Comparison of ENCODE assay signal across 9 mouse cellular contexts in the genomic region with DNA sequence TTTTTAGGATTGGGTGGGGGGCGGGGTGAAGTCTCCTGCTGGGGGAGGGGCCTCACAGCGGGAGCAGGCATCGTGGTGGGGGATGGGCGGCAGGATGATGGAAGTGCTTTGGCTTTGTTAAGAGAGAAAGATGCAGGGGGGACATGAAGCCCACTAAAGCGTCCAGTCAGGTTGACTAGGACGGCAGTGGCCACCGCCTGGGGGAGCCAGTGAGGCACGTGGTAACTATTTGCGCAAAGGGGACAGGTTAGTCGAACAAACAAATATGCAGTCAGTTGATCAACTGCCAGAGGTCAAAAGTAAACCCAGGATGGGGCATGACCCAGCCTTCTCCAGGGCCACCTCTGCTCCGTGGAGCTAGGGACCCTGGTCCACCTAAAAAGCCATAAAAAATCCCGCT. TPM values are rescaled to one million over a fixed set of nuclear protein-coding genes. Genes with fewer than 3 reads are reported as not detected.
DNase-seq lines count a peak whose midpoint lies in the region; ATAC-seq and TF ChIP-seq lines count a peak whose summit lies in the region.
"Had no signal": no experiment of that assay in that cellular context is flagged by ENCODE, and none has a peak within 500 bp of the region (broad histone marks: within the 10 kb centered on the region; RNA-seq: fewer than 3 reads in every experiment).

No protein-coding gene starts in this region.

- peak; percentile 53 for DNase-seq in neural tube, embryonic 10.5 days (ENCODE audit: extremely low spot score, low spot score)
- peak; percentile 33 to 35 for DNase-seq in adrenal gland, postnatal 4 days (ENCODE audit: low spot score in 2 of 2)
- peak; percentile 27 for DNase-seq in gastrocnemius, postnatal 25 days
- DNase-seq in lung, postnatal 0 days (ENCODE audit: low spot score), result peak; percentile 55

- H3K4me1 ChIP-seq in neural tube, embryonic 15.5 days, result peaks cover 13% of the 10 kb centered on the region
- 0 out of 2 replicates have a peak, but pooled peaks cover 7% of the 10 kb centered on the region for H3K4me1 ChIP-seq in kidney, embryonic 14.5 days (ENCODE audit: control insufficient read depth, insufficient read depth, low read length)
- H3K4me1 ChIP-seq in lung, postnatal 0 days (ENCODE audit: insufficient read depth, low read depth, low read length), result no peaks in the 10 kb centered on the region
- H3K4me1 ChIP-seq in stomach, embryonic 16.5 days (ENCODE audit: control insufficient read depth, insufficient read depth, low read length), result no peaks in the 10 kb centered on the region

- no peaks in the 10 kb centered on the region for H3K9me3 ChIP-seq in neural tube, embryonic 15.5 days (replicated peaks)
- H3K9me3 ChIP-seq in kidney, embryonic 14.5 days (ENCODE audit: control insufficient read depth, low read length), result no peaks in the 10 kb centered on the region
- no peaks in the 10 kb centered on the region for H3K9me3 ChIP-seq in lung, postnatal 0 days (ENCODE audit: low read length)
- H3K9me3 ChIP-seq in stomach, embryonic 16.5 days (replicated peaks; ENCODE audit: control insufficient read depth, low read length), result no peaks in the 10 kb centered on the region
- H3K9me3 ChIP-seq: neural tube, embryonic 13.5 days had no signal

- no peak for TF ChIP-seq EP300 in lung, postnatal 0 days (IDR thresholded peaks at IDR 0.05)

- H3K4me3 ChIP-seq in neural tube, embryonic 15.5 days (replicated peaks), result no peak overlapping the region
- no peak overlapping the region; the same call in 1 of the 2 replicates for H3K4me3 ChIP-seq in kidney, embryonic 14.5 days (ENCODE audit: low read length)
- H3K4me3 ChIP-seq in lung, postnatal 0 days (ENCODE audit: low read depth, low read length), result peak overlapping the region; percentile 10; the same call in 1 of the 2 replicates
- peak overlapping the region; percentile 44 for H3K4me3 ChIP-seq in stomach, embryonic 16.5 days (replicated peaks; ENCODE audit: low read length)
- H3K4me3 ChIP-seq: erythroblast, embryonic 14.5 days; neural tube, embryonic 13.5 days had no signal

- H3K36me3 ChIP-seq in neural tube, embryonic 15.5 days, result no peaks in the 10 kb centered on the region
- no peaks in the 10 kb centered on the region for H3K36me3 ChIP-seq in kidney, embryonic 14.5 days (ENCODE audit: control insufficient read depth, insufficient read depth, low read length)
- no peaks in the 10 kb centered on the region for H3K36me3 ChIP-seq in lung, postnatal 0 days (ENCODE audit: insufficient read depth, low read length)
- H3K36me3 ChIP-seq in stomach, embryonic 16.5 days (ENCODE audit: control insufficient read depth, insufficient read depth, low read length), result no peaks in the 10 kb centered on the region
- H3K36me3 ChIP-seq: neural tube, embryonic 13.5 days had no signal

- WGBS in neural tube, embryonic 15.5 days, result 3% methylated on average over 12 of the region's 12 CpGs
- WGBS in kidney, embryonic 14.5 days, result 4% methylated on average over 12 of the region's 12 CpGs
- 5% methylated on average over 12 of the region's 12 CpGs for WGBS in lung, postnatal 0 days
- WGBS in stomach, embryonic 16.5 days, result 5% methylated on average over 12 of the region's 12 CpGs

- peaks cover 58% of the 10 kb centered on the region for H3K27me3 ChIP-seq in neural tube, embryonic 15.5 days (replicated peaks)
- peaks cover 31% of the 10 kb centered on the region for H3K27me3 ChIP-seq in kidney, embryonic 14.5 days (ENCODE audit: control insufficient read depth, insufficient read depth, low read length)
- H3K27me3 ChIP-seq in lung, postnatal 0 days (replicated peaks; ENCODE audit: insufficient read depth, low read length), result peaks cover 15% of the 10 kb centered on the region
- H3K27me3 ChIP-seq in stomach, embryonic 16.5 days (ENCODE audit: control insufficient read depth, insufficient read depth, low read length), result peaks cover 13% of the 10 kb centered on the region

- no peak for ATAC-seq in neural tube, embryonic 15.5 days (ENCODE audit: low FRiP score)
- no peak for ATAC-seq in kidney, embryonic 14.5 days (ENCODE audit: low FRiP score, low TSS enrichment)
- no peak; the same call in 1 of the 2 replicates for ATAC-seq in lung, postnatal 0 days
- no peak for ATAC-seq in stomach, embryonic 16.5 days (ENCODE audit: insufficient read depth, low FRiP score)

- H3K9ac ChIP-seq in neural tube, embryonic 15.5 days (replicated peaks), result no peak overlapping the region
- no peak overlapping the region for H3K9ac ChIP-seq in kidney, embryonic 14.5 days (ENCODE audit: low read depth, low read length)
- no peak overlapping the region for H3K9ac ChIP-seq in lung, postnatal 0 days (replicated peaks; ENCODE audit: low read depth)
- H3K9ac ChIP-seq in stomach, embryonic 16.5 days (ENCODE audit: low read length), result no peak overlapping the region
- H3K9ac ChIP-seq: neural tube, embryonic 13.5 days had no signal

- TF ChIP-seq CTCF in lung, postnatal 0 days (IDR thresholded peaks at IDR 0.05), result peak; percentile 82

- H3K27ac ChIP-seq in neural tube, embryonic 15.5 days (replicated peaks), result no peak overlapping the region
- no peak overlapping the region for H3K27ac ChIP-seq in kidney, embryonic 14.5 days (ENCODE audit: low read depth, low read length)
- H3K27ac ChIP-seq in lung, postnatal 0 days (ENCODE audit: low read length), result no peak overlapping the region
- H3K27ac ChIP-seq in stomach, embryonic 16.5 days (ENCODE audit: low read length), result no peak overlapping the region
- H3K27ac ChIP-seq: neural tube, embryonic 13.5 days had no signal

- no peak overlapping the region for H3K4me2 ChIP-seq in neural tube, embryonic 15.5 days
- H3K4me2 ChIP-seq in kidney, embryonic 14.5 days (replicated peaks; ENCODE audit: low read depth, low read length), result peak overlapping the region; percentile 31
- H3K4me2 ChIP-seq in lung, postnatal 0 days (replicated peaks; ENCODE audit: low read depth, low read length), result peak overlapping the region; percentile 47
- peak overlapping the region; percentile 51 for H3K4me2 ChIP-seq in stomach, embryonic 16.5 days (ENCODE audit: low read depth, low read length)
- H3K4me2 ChIP-seq: neural tube, embryonic 13.5 days had no signal

RNA-seq across cellular contexts. Expression of a gene that starts 0.8 kb away (rescaled TPM):
- 0.36 and 0.41 TPM in 2 replicates for polyA plus RNA-seq in neural tube, embryonic 15.5 days (2015; fragmentation: Nextera tagmentation; extraction: Ambion mirVana)
- total RNA-seq in adrenal gland, postnatal 4 days (2021), result under 1 TPM; 0.42 to 0.48 TPM
- under 1 TPM in 1 of 2 experiments, not detected in 1; 0.13 TPM for total RNA-seq in gastrocnemius, postnatal 25 days (2021)
- polyA plus RNA-seq in kidney, embryonic 14.5 days (2014; fragmentation: Nextera tagmentation; extraction: Ambion mirVana), result 0.97 and 1.2 TPM in 2 replicates
- 1.5 and 2.1 TPM in 2 replicates for polyA plus RNA-seq in lung, postnatal 0 days (2015; fragmentation: Nextera tagmentation; extraction: Ambion mirVana)
- 10.8 and 15.9 TPM in 2 replicates for polyA plus RNA-seq in stomach, embryonic 16.5 days (2015; fragmentation: Nextera tagmentation; extraction: Ambion mirVana)
- polyA plus RNA-seq: erythroblast, embryonic 14.5 days had no signal

RNA-seq across cellular contexts. Expression of a gene that starts 32.8 kb away (rescaled TPM):
- 5.9 and 6.2 TPM in 2 replicates for polyA plus RNA-seq in neural tube, embryonic 15.5 days (2015; fragmentation: Nextera tagmentation; extraction: Ambion mirVana)
- total RNA-seq in adrenal gland, postnatal 4 days (2021), result 10 to 100 TPM; 19.7 to 26.9 TPM
- 100 to 1,000 TPM in 1 of 2 experiments, 10 to 100 TPM in 1; 74.0 to 104 TPM for total RNA-seq in gastrocnemius, postnatal 25 days (2021)
- 1.8 and 1.9 TPM in 2 replicates for polyA plus RNA-seq in kidney, embryonic 14.5 days (2014; fragmentation: Nextera tagmentation; extraction: Ambion mirVana)
- polyA plus RNA-seq in lung, postnatal 0 days (2015; fragmentation: Nextera tagmentation; extraction: Ambion mirVana), result 130 and 164 TPM in 2 replicates
- polyA plus RNA-seq in stomach, embryonic 16.5 days (2015; fragmentation: Nextera tagmentation; extraction: Ambion mirVana), result 33.9 and 38.6 TPM in 2 replicates
- polyA plus RNA-seq: erythroblast, embryonic 14.5 days had no signal

Comparison
In these comparisons a context has a peak if more than half of its experiments do, and no peak if none do; other contexts are left out.
1. H3K4me3 ChIP-seq: peak in lung, postnatal 0 days (single experiment) and stomach, embryonic 16.5 days (single experiment); none in neural tube, embryonic 15.5 days (single experiment) and kidney, embryonic 14.5 days (single experiment).
2. Peak in every context shown above with its lines, with median percentiles within 50 percentile points of each other: DNase-seq.